Mouse (Mus musculus) ovary, postnatal 10 days (tissue): ENCODE results near the gene Trpm2.
"Not testable (repeated sequence)": the region's sequence is repeated elsewhere in the genome, so short reads cannot be mapped to it uniquely, and the experiment has no call there.

Experiments
- DNase-seq: peaks from one replicate; pipeline ENCODE4 v3.0.0; 2022; ENCODE audit warnings: low spot score

The Trpm2 gene

GRCm38 (mm10) chr10:77970481-77970880 lies at the start of gene Trpm2:
TSS of gene Trpm2 (minus strand) at chr10:77970563.
- DNase-seq: no peak

GRCm38 (mm10) chr10:78019984-78020383 lies 49.6 kb upstream of the Trpm2 start:
- not testable (repeated sequence) for DNase-seq

GRCm38 (mm10) chr10:78019291-78019690 lies 48.9 kb upstream of the Trpm2 start:
- DNase-seq: no peak

GRCm38 (mm10) chr10:78018797-78019203 lies 48.4 kb upstream of the Trpm2 start:
- DNase-seq: peak; percentile 58

GRCm38 (mm10) chr10:78016366-78016765 lies 46.0 kb upstream of the Trpm2 start:
- no peak for DNase-seq

GRCm38 (mm10) chr10:78015489-78015888 lies 45.1 kb upstream of the Trpm2 start:
- no peak for DNase-seq

- no peak for DNase-seq
Observed at GRCm38 (mm10) chr10:78012661-78013495, 42.5 kb upstream of the Trpm2 start.

GRCm38 (mm10) chr10:78011116-78011515 lies 40.8 kb upstream of the Trpm2 start:
- DNase-seq: not testable (repeated sequence)

- no peak for DNase-seq
Observed at GRCm38 (mm10) chr10:78010335-78010734, 40.0 kb upstream of the Trpm2 start.

- no peak for DNase-seq
Observed at GRCm38 (mm10) chr10:78009945-78010293, 39.6 kb upstream of the Trpm2 start, which contains the start of gene Pfkl. TSS of gene Pfkl (minus strand) at chr10:78010083.

- peak; percentile 84 for DNase-seq
Observed at GRCm38 (mm10) chr10:78009184-78009944, 39.0 kb upstream of the Trpm2 start.

- no peak for DNase-seq
Observed at GRCm38 (mm10) chr10:78008169-78008568, 37.8 kb upstream of the Trpm2 start.

GRCm38 (mm10) chr10:78007203-78007602 lies 36.8 kb upstream of the Trpm2 start:
- DNase-seq: no peak

GRCm38 (mm10) chr10:78005791-78006438 lies 35.6 kb upstream of the Trpm2 start:
- DNase-seq: no peak

- DNase-seq: no peak
Observed at GRCm38 (mm10) chr10:78004479-78005100, 34.2 kb upstream of the Trpm2 start.

GRCm38 (mm10) chr10:78002316-78002715 lies 32.0 kb upstream of the Trpm2 start:
- no peak for DNase-seq

GRCm38 (mm10) chr10:78001796-78002195 lies 31.4 kb upstream of the Trpm2 start:
- no peak for DNase-seq

- DNase-seq: no peak
Observed at GRCm38 (mm10) chr10:78000200-78000599, 29.8 kb upstream of the Trpm2 start.

- no peak for DNase-seq
Observed at GRCm38 (mm10) chr10:77995639-77996038, 25.3 kb upstream of the Trpm2 start.

- DNase-seq: no peak
Observed at GRCm38 (mm10) chr10:77985775-77986174, 15.4 kb upstream of the Trpm2 start.

GRCm38 (mm10) chr10:77984660-77985059 lies 14.3 kb upstream of the Trpm2 start:
- peak; percentile 44 for DNase-seq
